Mouse (Mus musculus): Measurements from ENCODE around the gene Fam117a.

The Fam117a gene

GRCm38 (mm10) chr11:95336568-95337128, at the start of gene Fam117a:
Gene Fam117a, plus strand, starts transcription at chr11:95337018.
- DNase-seq (ENCODE audit: low spot score in 2 of 2), result peak; percentile 63 to 70

GRCm38 (mm10) chr11:95291998-95292397, 44.8 kb upstream of the Fam117a start:
- DNase-seq (ENCODE audit: low spot score in 2 of 2), result no peak

DNA sequence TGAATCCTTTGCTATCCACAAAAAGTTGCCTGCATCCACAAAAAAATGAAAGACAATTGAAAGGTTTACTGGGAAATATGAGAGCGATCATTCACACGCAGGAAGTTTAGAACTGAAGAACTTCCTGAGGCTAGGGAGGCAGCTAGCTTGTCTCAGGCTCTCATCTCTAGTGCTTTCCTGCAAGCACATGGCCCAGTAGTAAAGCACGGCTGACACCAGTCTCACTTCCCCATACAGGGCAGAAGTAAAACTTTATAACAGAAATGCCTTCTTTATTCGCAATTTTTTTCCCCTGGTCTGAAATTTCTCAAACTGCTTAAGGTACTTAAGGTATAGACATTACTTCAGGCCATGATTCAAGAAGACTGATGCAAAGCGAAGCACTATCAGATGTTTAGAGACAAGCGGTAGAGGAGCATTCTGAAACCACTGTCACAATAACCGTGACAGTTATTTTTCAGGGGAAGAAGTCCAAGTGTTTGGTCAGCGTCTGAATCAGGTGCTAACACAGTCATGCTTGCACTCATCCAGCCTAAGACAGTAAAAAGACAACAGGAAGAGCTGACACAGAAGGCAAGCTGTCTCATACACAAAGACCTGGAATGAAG, 43.7 kb upstream of the Fam117a start:
- DNase-seq (ENCODE audit: low spot score in 2 of 2), result no peak

GRCm38 (mm10) chr11:95295736-95296135, 41.1 kb upstream of the Fam117a start:
- DNase-seq (ENCODE audit: low spot score in 2 of 2), result no peak

DNA sequence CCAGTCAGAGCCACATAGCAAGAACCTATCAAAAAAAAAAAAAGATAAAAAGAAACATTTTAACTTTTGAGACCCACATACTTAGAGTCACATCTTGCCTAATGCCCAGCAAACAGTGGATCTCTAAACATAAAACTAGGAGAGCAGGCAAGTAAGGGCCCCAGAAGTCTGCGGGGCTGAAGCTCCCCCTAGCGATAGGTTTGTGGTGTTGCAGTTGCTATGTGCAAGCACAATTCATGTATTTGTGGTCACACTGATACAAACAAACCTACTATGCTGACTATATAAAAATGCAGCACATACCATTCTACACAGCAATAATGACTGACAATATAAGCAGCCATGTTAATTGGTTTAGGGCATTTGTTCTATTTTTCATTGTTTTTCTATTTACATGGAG, 38.7 kb upstream of the Fam117a start:
- no peak for DNase-seq (ENCODE audit: low spot score in 2 of 2)

- no peak for DNase-seq (ENCODE audit: low spot score in 2 of 2)
These were observed 36.9 kb upstream of the Fam117a start for GRCm38 (mm10) chr11:95299886-95300285.

GRCm38 (mm10) chr11:95301772-95302171, 35.0 kb upstream of the Fam117a start:
- no peak for DNase-seq (ENCODE audit: low spot score in 2 of 2)

DNA sequence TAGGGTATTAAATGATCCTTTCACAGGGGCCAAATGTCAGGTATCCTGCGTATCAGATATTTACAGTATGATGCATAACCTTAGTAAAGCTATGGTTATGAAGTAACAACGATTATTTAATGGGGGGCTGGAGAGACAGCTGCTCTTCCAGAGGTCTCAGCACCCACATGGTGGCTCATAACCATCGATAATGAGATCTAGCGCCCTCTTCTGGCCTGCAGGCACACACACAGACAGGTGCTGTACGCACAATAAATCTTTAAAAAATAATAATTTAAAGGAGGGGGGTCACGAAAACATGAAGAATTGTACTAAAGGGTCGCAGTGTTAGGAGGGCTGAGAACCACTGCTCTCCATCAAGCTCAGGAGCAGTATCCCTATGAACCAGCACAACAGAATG, 31.2 kb upstream of the Fam117a start:
- DNase-seq (ENCODE audit: low spot score in 2 of 2), result no peak

DNA sequence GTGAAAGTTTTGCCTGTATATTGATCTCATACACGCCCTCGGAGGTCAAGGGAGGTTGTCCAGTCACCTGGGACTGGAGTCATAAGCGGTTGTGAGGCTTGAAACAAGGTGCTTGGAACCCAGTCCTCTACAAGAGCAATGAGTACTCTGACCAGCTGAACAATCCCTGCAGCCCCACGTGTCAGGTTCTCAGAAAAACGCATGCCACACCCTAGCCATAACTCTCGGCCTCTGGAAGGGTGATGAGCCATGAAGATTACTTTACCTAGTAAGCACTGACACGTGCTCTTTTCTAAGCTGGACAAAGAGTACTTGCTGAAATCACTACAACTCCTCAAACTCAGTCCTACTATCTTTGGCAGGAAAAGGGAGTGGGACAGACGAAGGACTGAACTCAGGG, 29.3 kb upstream of the Fam117a start:
- no peak for DNase-seq (ENCODE audit: low spot score in 2 of 2)

GRCm38 (mm10) chr11:95309510-95310006, 27.3 kb upstream of the Fam117a start:
- peak; percentile 98 to 99 for DNase-seq (ENCODE audit: low spot score in 2 of 2)

DNA sequence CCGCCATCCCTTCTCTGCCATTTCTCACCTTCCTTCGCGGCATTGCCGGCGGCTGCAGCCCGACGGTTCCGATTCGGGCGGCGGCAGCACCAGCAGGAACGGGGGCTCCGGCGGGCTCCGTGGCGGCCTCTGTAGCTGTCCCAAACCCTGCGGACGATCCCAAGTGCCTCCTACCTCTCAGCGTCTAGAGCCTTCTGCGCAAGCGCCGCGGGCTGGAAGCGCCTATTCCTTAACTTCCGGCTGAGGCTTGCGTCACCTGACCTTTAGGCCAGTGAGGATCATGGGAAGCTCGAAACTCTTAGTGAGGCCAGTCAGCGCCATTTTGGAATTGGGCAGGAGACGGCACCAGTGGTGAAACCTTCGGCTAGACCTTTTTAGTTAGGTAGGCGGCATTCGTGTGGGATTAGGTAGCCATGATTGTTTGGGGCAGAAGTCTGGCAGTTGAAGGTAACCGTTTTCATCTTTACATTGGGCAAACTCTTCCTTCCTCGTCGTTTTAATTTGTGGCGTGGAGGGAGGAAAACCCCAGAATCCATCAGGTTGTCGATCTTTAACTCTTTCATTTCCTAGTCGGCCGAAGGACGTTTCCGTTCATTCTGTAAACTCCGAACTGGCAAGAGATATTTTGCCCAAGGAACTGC, 26.7 kb upstream of the Fam117a start, which contains the start of gene Kat7:
Kat7 (minus strand) TSS at position 240 of the 641 bp plus-strand sequence.
- DNase-seq (ENCODE audit: low spot score in 2 of 2), result peak; percentile 97 to 99

GRCm38 (mm10) chr11:95310648-95311424, 26.0 kb upstream of the Fam117a start:
- no peak for DNase-seq (ENCODE audit: low spot score in 2 of 2)

- no peak for DNase-seq (ENCODE audit: low spot score in 2 of 2)
These were observed 25.4 kb upstream of the Fam117a start for GRCm38 (mm10) chr11:95311425-95311807.

- no peak for DNase-seq (ENCODE audit: low spot score in 2 of 2)
These were observed 21.4 kb upstream of the Fam117a start for GRCm38 (mm10) chr11:95315215-95315955.

- no peak for DNase-seq (ENCODE audit: low spot score in 2 of 2)
These were observed 18.7 kb upstream of the Fam117a start for GRCm38 (mm10) chr11:95318116-95318515.

- no peak for DNase-seq (ENCODE audit: low spot score in 2 of 2)
These were observed 17.3 kb upstream of the Fam117a start for GRCm38 (mm10) chr11:95319506-95319905.

- DNase-seq (ENCODE audit: low spot score in 2 of 2), result no peak
These were observed 16.8 kb upstream of the Fam117a start for GRCm38 (mm10) chr11:95320010-95320409.

- no peak for DNase-seq (ENCODE audit: low spot score in 2 of 2)
These were observed 12.6 kb upstream of the Fam117a start for GRCm38 (mm10) chr11:95324181-95324580.

GRCm38 (mm10) chr11:95325832-95326231, 11.0 kb upstream of the Fam117a start:
- no peak for DNase-seq (ENCODE audit: low spot score in 2 of 2)

- no peak for DNase-seq (ENCODE audit: low spot score in 2 of 2)
These were observed 10.6 kb upstream of the Fam117a start for GRCm38 (mm10) chr11:95326243-95326642.

GRCm38 (mm10) chr11:95328629-95329028, 8.2 kb upstream of the Fam117a start:
- no peak for DNase-seq (ENCODE audit: low spot score in 2 of 2)

GRCm38 (mm10) chr11:95330662-95331061, 6.2 kb upstream of the Fam117a start:
- DNase-seq (ENCODE audit: low spot score in 2 of 2), result no peak

All from frontal cortex, postnatal 14 days (tissue).